Mouse (Mus musculus) leukemia stem cell, adult 10-12 weeks (primary cell): ENCODE results near the gene Gm2163. TPM values are rescaled to one million over a fixed set of nuclear protein-coding genes. Genes with fewer than 3 reads are reported as not detected.

Source experiments
- polyA plus RNA-seq: library from polyadenylated mRNA; stranded (reverse); fragments of >175 nt; gene quantifications from 2 replicates; pipeline ENCODE4 v1.2.3, GENCODE M21; 2012; ENCODE audit warnings: low replicate concordance

The Gm2163 gene
- not detected in 2 replicates for polyA plus RNA-seq

GRCm38 (mm10) chr4:42466452-42466851 lies at the start of gene Gm2163:
Gene Gm2163 (plus strand): TSS chr4:42466752.

GRCm38 (mm10) chr4:42439078-42439477 lies 27.5 kb upstream of the Gm2163 start, which contains the start of gene Gm21586:
Gene Gm21586 (plus strand): TSS chr4:42439378.

GRCm38 (mm10) chr4:42528075-42528474 lies 61.5 kb downstream of the Gm2163 start, which contains the start of gene Fam205a2:
Gene Fam205a2 (minus strand): TSS chr4:42528175.

GRCm38 (mm10) chr4:42611895-42612294 lies 145.3 kb downstream of the Gm2163 start, which contains the start of gene Gm10591:
Gene Gm10591 (plus strand): TSS chr4:42612195.

GRCm38 (mm10) chr4:42629419-42629818 lies 162.9 kb downstream of the Gm2163 start, which contains the start of gene Gm2564:
Gene Gm2564 (plus strand): TSS chr4:42629719.

Other genes starting within 250 kb of the Gm2163 start
- not detected in 2 replicates for gene Gm10600, start 226.1 kb upstream of the Gm2163 start, polyA plus RNA-seq
- not detected in 2 replicates for gene Ccl21b, start 211.0 kb upstream of the Gm2163 start, polyA plus RNA-seq
- not detected in 2 replicates for gene Gm21953, start 172.5 kb upstream of the Gm2163 start, polyA plus RNA-seq
- gene Fam205a3, start 148.4 kb upstream of the Gm2163 start, polyA plus RNA-seq, result not detected in 2 replicates
- not detected in 2 replicates for gene Gm21586, start 27.4 kb upstream of the Gm2163 start, polyA plus RNA-seq
- gene Fam205a2, start 61.4 kb downstream of the Gm2163 start, polyA plus RNA-seq, result not detected in 2 replicates
- gene Gm10591, start 145.4 kb downstream of the Gm2163 start, polyA plus RNA-seq, result not detected in 2 replicates
- gene Gm2564, start 163.0 kb downstream of the Gm2163 start, polyA plus RNA-seq, result not detected in 2 replicates
- gene Ccl27b, start 188.5 kb downstream of the Gm2163 start, polyA plus RNA-seq, result not detected in 2 replicates
- not detected in 2 replicates for gene Il11ra2, start 195.1 kb downstream of the Gm2163 start, polyA plus RNA-seq